8 mouse cellular contexts compared by ENCODE assay signal in the genomic region with DNA sequence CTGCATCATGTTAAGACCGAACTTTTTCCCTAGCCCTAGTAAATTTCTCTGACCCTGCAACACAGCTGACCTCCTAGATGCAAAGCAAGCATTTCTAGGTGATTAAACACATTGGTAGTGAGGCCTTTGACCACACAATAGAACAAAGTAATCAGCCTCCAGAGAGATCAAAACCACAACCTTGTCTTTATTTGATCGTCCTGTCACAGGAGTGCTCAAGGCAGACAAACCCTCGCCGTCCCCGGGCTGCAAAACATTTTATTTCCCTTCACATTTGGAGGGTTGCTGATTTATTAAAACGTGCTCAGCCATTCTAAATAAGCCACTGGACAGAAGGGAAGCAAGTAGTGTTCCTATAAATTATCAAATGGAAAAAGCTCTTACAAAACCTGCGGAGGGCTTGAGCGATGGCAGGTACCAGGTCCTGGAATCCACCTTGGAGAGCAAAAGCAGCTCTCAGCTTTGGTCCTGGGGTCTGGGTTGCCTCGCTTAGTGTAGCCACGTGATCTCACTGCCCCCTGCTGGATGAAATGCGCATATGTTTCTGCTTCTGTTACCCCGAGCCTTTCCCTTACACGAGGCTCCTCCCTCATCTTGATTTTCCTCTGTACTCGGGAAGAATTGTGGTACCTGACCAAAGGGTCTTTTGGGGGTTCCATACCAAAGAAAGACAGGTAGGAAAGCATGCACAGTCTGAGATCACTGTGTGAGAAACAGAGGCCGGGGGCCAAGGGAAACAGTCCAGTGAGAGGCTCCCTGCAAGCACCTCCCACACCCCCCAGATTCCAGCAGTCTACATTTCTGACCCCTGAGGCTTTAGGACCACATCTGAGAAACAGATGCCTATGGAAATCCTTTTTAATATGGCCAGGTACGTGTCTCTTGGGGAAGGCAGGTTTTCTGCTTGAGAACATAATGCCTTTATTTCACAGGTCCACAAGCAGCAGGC.
DNase-seq lines count a peak whose midpoint lies in the region; ATAC-seq and TF ChIP-seq lines count a peak whose summit lies in the region.

No protein-coding gene starts in this region.

- peak; percentile 98 for ATAC-seq in forebrain, embryonic 13.5 days
- peak; percentile 77 for ATAC-seq in heart, postnatal 0 days (ENCODE audit: insufficient read depth, low read depth)
- no peak for ATAC-seq in liver, embryonic 13.5 days (ENCODE audit: low read depth)
- peak; percentile 97 for ATAC-seq in neural tube, embryonic 14.5 days (ENCODE audit: low read depth)

- TF ChIP-seq POLR2A in thymus, adult 2 months (IDR thresholded peaks at IDR 0.05; ENCODE audit: control insufficient read depth, extremely low read depth, insufficient read depth, low read length, poor library complexity), result no peak

- no peak for TF ChIP-seq EP300 in heart, postnatal 0 days (IDR thresholded peaks at IDR 0.05; ENCODE audit: low read depth)

- WGBS in forebrain, embryonic 13.5 days, result 9% methylated on average over 16 of the region's 16 CpGs
- WGBS in heart, postnatal 0 days, result 24% methylated on average over 16 of the region's 16 CpGs
- 24% methylated on average over 16 of the region's 16 CpGs for WGBS in liver, embryonic 13.5 days (ENCODE audit: insufficient replicate concordance)
- WGBS in neural tube, embryonic 14.5 days, result 8% methylated on average over 16 of the region's 16 CpGs
- WGBS in thymus, adult 2 months, result 35% methylated on average over 16 of the region's 16 CpGs

- H3K27ac ChIP-seq in forebrain, embryonic 13.5 days, result no peak overlapping the region
- H3K27ac ChIP-seq in heart, postnatal 0 days (ENCODE audit: low read depth), result no peak overlapping the region
- H3K27ac ChIP-seq in liver, embryonic 13.5 days, result no peak overlapping the region
- H3K27ac ChIP-seq in neural tube, embryonic 14.5 days (ENCODE audit: low read depth, low read length), result no peak overlapping the region
- no peak overlapping the region for H3K27ac ChIP-seq in thymus, adult 2 months (ENCODE audit: control insufficient read depth, insufficient read depth, low read length)

- H3K9ac ChIP-seq in forebrain, embryonic 13.5 days, result peak overlapping the region; percentile 8; the same call in 1 of the 2 replicates
- no peak overlapping the region for H3K9ac ChIP-seq in heart, postnatal 0 days (replicated peaks; ENCODE audit: low read depth, low read length)
- H3K9ac ChIP-seq in liver, embryonic 13.5 days, result no peak overlapping the region
- H3K9ac ChIP-seq in neural tube, embryonic 14.5 days (replicated peaks; ENCODE audit: low read depth, low read length), result 0 out of 2 replicates have a peak overlapping the region, but pooled peaks have one; percentile 17

- TF ChIP-seq CTCF in heart, postnatal 0 days (IDR thresholded peaks at IDR 0.05; ENCODE audit: low read depth), result peak; percentile 91
- TF ChIP-seq CTCF in thymus, adult 2 months (IDR thresholded peaks at IDR 0.05; ENCODE audit: borderline replicate concordance, control insufficient read depth, extremely low read depth, insufficient read depth, low read length, poor library complexity), result no peak

- H3K4me2 ChIP-seq in forebrain, embryonic 13.5 days, result peak overlapping the region; percentile 48
- peak overlapping the region; percentile 53 for H3K4me2 ChIP-seq in heart, postnatal 0 days (ENCODE audit: low read depth, low read length)
- H3K4me2 ChIP-seq in liver, embryonic 13.5 days, result no peak overlapping the region
- peak overlapping the region; percentile 36; the same call in 1 of the 2 replicates for H3K4me2 ChIP-seq in neural tube, embryonic 14.5 days (ENCODE audit: low read depth, low read length)

- H3K4me3 ChIP-seq in forebrain, embryonic 13.5 days, result no peak overlapping the region
- peak overlapping the region; percentile 17; the same call in 1 of the 2 replicates for H3K4me3 ChIP-seq in heart, postnatal 0 days (ENCODE audit: low read depth, low read length)
- H3K4me3 ChIP-seq in liver, embryonic 13.5 days (replicated peaks), result no peak overlapping the region
- H3K4me3 ChIP-seq in neural tube, embryonic 14.5 days (ENCODE audit: low read depth, low read length), result no peak overlapping the region
- no peak overlapping the region for H3K4me3 ChIP-seq in thymus, adult 2 months (ENCODE audit: control insufficient read depth, insufficient read depth, low read length)

- H3K9me3 ChIP-seq in forebrain, embryonic 13.5 days (replicated peaks), result no peaks in the 10 kb centered on the region
- H3K9me3 ChIP-seq in heart, postnatal 0 days (replicated peaks; ENCODE audit: control insufficient read depth, low read length), result no peaks in the 10 kb centered on the region
- no peaks in the 10 kb centered on the region for H3K9me3 ChIP-seq in liver, embryonic 13.5 days (replicated peaks)
- no peaks in the 10 kb centered on the region for H3K9me3 ChIP-seq in neural tube, embryonic 14.5 days (ENCODE audit: control insufficient read depth, low read length)

- H3K27me3 ChIP-seq in forebrain, embryonic 13.5 days, result no peaks in the 10 kb centered on the region
- H3K27me3 ChIP-seq in heart, postnatal 0 days (ENCODE audit: control insufficient read depth, insufficient read depth, low read length), result no peaks in the 10 kb centered on the region
- no peaks in the 10 kb centered on the region for H3K27me3 ChIP-seq in liver, embryonic 13.5 days
- no peaks in the 10 kb centered on the region for H3K27me3 ChIP-seq in neural tube, embryonic 14.5 days (ENCODE audit: control insufficient read depth, insufficient read depth, low read length)
- H3K27me3 ChIP-seq in thymus, adult 2 months (ENCODE audit: control insufficient read depth, insufficient read depth, low read length), result no peaks in the 10 kb centered on the region

- H3K4me1 ChIP-seq in forebrain, embryonic 13.5 days, result no peaks in the 10 kb centered on the region
- H3K4me1 ChIP-seq in heart, postnatal 0 days (ENCODE audit: control insufficient read depth, insufficient read depth), result no peaks in the 10 kb centered on the region
- no peaks in the 10 kb centered on the region for H3K4me1 ChIP-seq in liver, embryonic 13.5 days (replicated peaks)
- H3K4me1 ChIP-seq in neural tube, embryonic 14.5 days (ENCODE audit: control insufficient read depth, insufficient read depth, low read length), result no peaks in the 10 kb centered on the region
- no peaks in the 10 kb centered on the region for H3K4me1 ChIP-seq in thymus, adult 2 months (replicated peaks; ENCODE audit: control insufficient read depth, insufficient read depth, low read length)

- DNase-seq in B cell, adult 2 months, result peak; percentile 25 to 29
- peak; percentile 40 for DNase-seq in c-Kit-positive CD71-negative TER-119-negative erythroid progenitor cells, embryonic 14.5 days (ENCODE audit: low read depth)
- DNase-seq in heart, postnatal 0 days (ENCODE audit: low spot score), result peak; percentile 52
- DNase-seq in kidney, postnatal 36 days, result peak; percentile 72 to 86
- DNase-seq in liver, embryonic 13.5 days, result peak; percentile 1
- DNase-seq in thymus, adult 2 months, result peak; percentile 24

- H3K36me3 ChIP-seq in forebrain, embryonic 13.5 days (ENCODE audit: poor library complexity, severe bottlenecking), result no peaks in the 10 kb centered on the region
- no peaks in the 10 kb centered on the region for H3K36me3 ChIP-seq in heart, postnatal 0 days (replicated peaks; ENCODE audit: control insufficient read depth, insufficient read depth, low read length)
- H3K36me3 ChIP-seq in liver, embryonic 13.5 days, result no peaks in the 10 kb centered on the region
- no peaks in the 10 kb centered on the region for H3K36me3 ChIP-seq in neural tube, embryonic 14.5 days (ENCODE audit: control insufficient read depth, insufficient read depth, low read length)
- H3K36me3 ChIP-seq in thymus, adult 2 months (ENCODE audit: control insufficient read depth, insufficient read depth, low read length), result no peaks in the 10 kb centered on the region

Comparison
In these comparisons a context has a peak if more than half of its experiments do, and no peak if none do; other contexts are left out.
1. DNase-seq: peak in every context shown above with its lines; median percentile 79 in kidney, postnatal 36 days; 52 in heart, postnatal 0 days; 40 in c-Kit-positive CD71-negative TER-119-negative erythroid progenitor cells, embryonic 14.5 days; 27 in B cell, adult 2 months; 24 in thymus, adult 2 months; 1 in liver, embryonic 13.5 days.
2. H3K9ac ChIP-seq: peak in forebrain, embryonic 13.5 days (single experiment) and neural tube, embryonic 14.5 days (single experiment); none in heart, postnatal 0 days (single experiment) and liver, embryonic 13.5 days (single experiment).